Mouse (Mus musculus) intestine, embryonic 14.5 days (tissue): ENCODE data around the gene Eea1. TPM values are rescaled to one million over a fixed set of nuclear protein-coding genes. Genes with fewer than 3 reads are reported as not detected.

Experiments used
- ATAC-seq: fragments of 200-750 bp; cut with Nextera tagmentation; replicated peaks from 2 replicates; pipeline ENCODE4 v1.8.0; 2017; ENCODE audit warnings: low read depth, moderate number of reproducible peaks, moderate TSS enrichment, moderate library complexity; ENCODE audit not compliant: low FRiP score, low TSS enrichment
- DNase-seq: peaks from one replicate; pipeline ENCODE4 v3.0.0-alpha.2; 2018; ENCODE audit warnings: low spot score
- H3K27ac ChIP-seq: fragments of 300-500 bp; sonication (generic); 2 replicates; pipeline ENCODE4 v1.5.1; 2014; ENCODE audit warnings: low read depth, mild to moderate bottlenecking, control low read depth
- H3K27me3 ChIP-seq: fragments of 300-500 bp; sonication (generic); replicated peaks from 2 replicates; pipeline ENCODE4 v1.6.1; 2014; ENCODE audit warnings: low read length, control low read depth; ENCODE audit not compliant: control insufficient read depth, insufficient read depth
- H3K36me3 ChIP-seq: fragments of 300-500 bp; sonication (generic); 2 replicates; pipeline ENCODE4 v1.6.1; 2014; ENCODE audit warnings: low read length, control low read depth; ENCODE audit not compliant: control insufficient read depth, insufficient read depth
- H3K4me1 ChIP-seq: fragments of 300-500 bp; sonication (generic); replicated peaks from 2 replicates; pipeline ENCODE4 v1.6.1; 2014; ENCODE audit warnings: low read length, control low read depth, mixed read lengths; ENCODE audit not compliant: control insufficient read depth, insufficient read depth
- H3K4me2 ChIP-seq: fragments of 300-500 bp; sonication (generic); 2 replicates; pipeline ENCODE4 v1.6.1; 2014; ENCODE audit warnings: low read length
- H3K4me3 ChIP-seq: fragments of 300-500 bp; sonication (generic); 2 replicates; pipeline ENCODE4 v1.5.1; 2014; ENCODE audit warnings: low read depth, low read length, control low read depth, mixed read lengths
- H3K9ac ChIP-seq: fragments of 300-500 bp; sonication (generic); 2 replicates; pipeline ENCODE4 v1.6.1; 2014; ENCODE audit warnings: mild to moderate bottlenecking, low read length
- H3K9me3 ChIP-seq: fragments of 300-500 bp; sonication (generic); 2 replicates; pipeline ENCODE4 v1.6.1; 2016; ENCODE audit warnings: low read length, control low read depth; ENCODE audit not compliant: control insufficient read depth
- WGBS: fragments of 180-500 bp; shearing (Covaris S2); extraction: QIAGEN DNeasy Blood & Tissue Kit; methylation state at CpG from one replicate; pipeline ENCODE4 v1.1.7; 2014; 5-methylcytosine and 5-hydroxymethylcytosine counted together
- polyA plus RNA-seq: library from polyadenylated mRNA; unstranded; fragments of >200 nt; fragmentation: Nextera tagmentation; extraction: Ambion mirVana; gene quantifications from 2 replicates; pipeline ENCODE4 v1.2.1, GENCODE M21; 2014

Gene Eea1
- polyA plus RNA-seq, 1 experiment from 2014 or later: 22.2 TPM

DNA sequence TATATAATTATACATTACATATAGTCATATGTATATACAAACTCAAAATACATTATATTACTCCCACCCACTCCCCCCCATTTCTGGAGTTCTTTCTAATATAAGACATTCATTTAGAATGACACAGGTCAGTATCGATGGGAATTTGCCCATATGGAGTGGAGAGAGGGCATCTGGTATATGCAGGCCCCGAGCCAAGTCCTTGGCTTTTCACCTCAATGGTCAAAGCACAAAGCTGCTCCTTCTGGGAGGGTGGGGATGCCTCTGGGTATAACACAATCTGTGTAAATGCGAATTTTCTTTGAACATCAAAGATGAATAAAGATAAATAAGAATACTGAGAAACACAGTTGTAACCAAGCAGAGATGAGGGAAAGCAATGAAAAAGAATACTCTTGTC, 149.9 kb downstream of the Eea1 start:
- H3K36me3 ChIP-seq: no peaks in the 10 kb centered on the region
- no peaks in the 10 kb centered on the region for H3K4me1 ChIP-seq
- H3K9ac ChIP-seq: no peak overlapping the region
- no peak overlapping the region for H3K27ac ChIP-seq
- no peak overlapping the region for H3K4me3 ChIP-seq
- 90% methylated on average over 3 of the region's 3 CpGs for WGBS
- ATAC-seq (no peak), DNase-seq (no peak)
- no peak overlapping the region for H3K4me2 ChIP-seq
- no peaks in the 10 kb centered on the region for H3K27me3 ChIP-seq
- no peaks in the 10 kb centered on the region for H3K9me3 ChIP-seq

- no peak for ATAC-seq
- no peak overlapping the region for H3K4me2 ChIP-seq
- 54% methylated on average over 2 of the region's 2 CpGs for WGBS
- DNase-seq: no peak
- no peaks in the 10 kb centered on the region for H3K9me3 ChIP-seq
- H3K9ac ChIP-seq: no peak overlapping the region
- H3K4me1 ChIP-seq: no peaks in the 10 kb centered on the region
- H3K27me3 ChIP-seq: no peaks in the 10 kb centered on the region
- H3K27ac ChIP-seq: no peak overlapping the region
- H3K36me3 ChIP-seq: no peaks in the 10 kb centered on the region
- no peak overlapping the region for H3K4me3 ChIP-seq
Observed at GRCm38 (mm10) chr10:96093890-96094531, 153.6 kb downstream of the Eea1 start.

DNA sequence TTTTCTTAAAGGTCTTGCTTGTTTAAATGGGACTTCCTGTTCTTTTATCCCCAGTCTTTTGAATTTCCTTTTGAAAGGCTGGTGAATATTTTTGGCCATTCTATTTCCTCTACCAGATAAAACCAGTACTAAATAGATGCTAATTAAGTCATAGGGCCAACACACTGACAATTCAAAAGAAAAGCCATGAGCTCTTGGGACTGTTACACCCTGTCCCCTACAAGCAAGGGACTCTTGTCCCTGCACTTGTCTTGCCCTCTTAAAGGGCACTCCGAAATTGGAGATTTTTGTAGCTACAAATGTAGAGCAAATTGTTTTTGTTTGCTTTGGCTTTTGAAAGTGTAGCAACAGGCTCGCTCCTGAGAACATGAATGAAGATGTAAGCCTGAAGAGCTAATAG, 154.1 kb downstream of the Eea1 start:
- Histone ChIP-seq H3K4me2 (no peak overlapping the region), H3K36me3 (no peaks in the 10 kb centered on the region), H3K4me1 (no peaks in the 10 kb centered on the region), H3K4me3 (no peak overlapping the region), H3K27ac (no peak overlapping the region), H3K9me3 (no peaks in the 10 kb centered on the region), H3K27me3 (no peaks in the 10 kb centered on the region), H3K9ac (no peak overlapping the region)
- WGBS: 86% methylated on average over 2 of the region's 2 CpGs
- no peak for ATAC-seq
- DNase-seq: no peak

Other genes with a start within 250 kb of the Eea1 start
- gene Gm33543, start 97.7 kb upstream of the Eea1 start, polyA plus RNA-seq: not detected in 2 replicates
- gene Gm5426, start 196.0 kb downstream of the Eea1 start, polyA plus RNA-seq: not detected in 2 replicates